Mouse (Mus musculus): ENCODE measurements around the gene Anks1b. TPM values are rescaled to one million over a fixed set of nuclear protein-coding genes. Genes with fewer than 3 reads are reported as not detected.

Anks1b gene
- total RNA-seq, 2 experiments from 2014 or later, result 417 TPM

- DNase-seq (ENCODE audit: low spot score in 2 of 2), result no peak
These were observed 846.7 kb downstream of the Anks1b start for GRCm38 (mm10) chr10:90719996-90720395.

- peak; percentile 59 to 67 for DNase-seq (ENCODE audit: low spot score in 2 of 2)
These were observed 849.8 kb downstream of the Anks1b start for GRCm38 (mm10) chr10:90723071-90723494.

DNA sequence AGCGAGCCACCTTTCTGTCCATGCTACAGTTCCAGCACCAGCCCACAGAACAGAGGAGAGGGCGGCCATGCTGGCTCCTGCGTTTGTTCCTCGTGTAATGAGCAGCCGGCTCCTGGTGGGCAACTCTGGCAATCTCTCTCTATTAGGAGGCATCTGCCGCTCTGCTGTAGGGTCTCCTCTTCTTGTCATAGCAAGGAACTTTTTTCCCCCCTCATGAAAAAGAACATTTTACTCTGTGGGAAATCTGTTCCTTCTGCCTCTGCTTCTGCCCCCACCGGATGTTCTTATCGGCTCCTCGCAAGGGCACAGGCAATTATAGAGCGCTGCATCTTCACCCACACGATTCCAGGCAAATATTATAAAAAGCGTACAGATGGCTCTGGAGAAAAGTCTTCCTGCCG lies 850.6 kb downstream of the Anks1b start:
- peak; percentile 59 to 67 for DNase-seq (ENCODE audit: low spot score in 2 of 2)

DNA sequence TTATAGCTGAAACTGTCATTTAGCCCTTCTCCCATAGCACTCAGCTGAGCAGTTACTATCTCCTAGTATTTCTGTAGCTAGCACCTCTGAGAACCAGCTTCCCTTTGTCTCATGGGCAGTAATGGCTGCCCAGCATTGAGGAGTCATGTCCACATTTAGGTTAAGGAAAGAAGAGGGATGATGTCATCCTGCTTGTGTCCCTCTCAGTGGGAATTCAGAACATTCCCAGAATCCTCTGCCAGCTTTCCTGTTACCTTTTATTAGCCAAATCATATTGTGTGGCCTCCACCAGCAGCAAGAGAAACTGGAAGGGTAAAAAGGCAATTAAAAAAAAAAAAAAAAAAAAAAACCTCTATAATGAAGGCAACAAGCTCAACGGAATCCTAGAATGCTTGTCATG lies 851.6 kb downstream of the Anks1b start:
- no peak for DNase-seq (ENCODE audit: low spot score in 2 of 2)

DNA sequence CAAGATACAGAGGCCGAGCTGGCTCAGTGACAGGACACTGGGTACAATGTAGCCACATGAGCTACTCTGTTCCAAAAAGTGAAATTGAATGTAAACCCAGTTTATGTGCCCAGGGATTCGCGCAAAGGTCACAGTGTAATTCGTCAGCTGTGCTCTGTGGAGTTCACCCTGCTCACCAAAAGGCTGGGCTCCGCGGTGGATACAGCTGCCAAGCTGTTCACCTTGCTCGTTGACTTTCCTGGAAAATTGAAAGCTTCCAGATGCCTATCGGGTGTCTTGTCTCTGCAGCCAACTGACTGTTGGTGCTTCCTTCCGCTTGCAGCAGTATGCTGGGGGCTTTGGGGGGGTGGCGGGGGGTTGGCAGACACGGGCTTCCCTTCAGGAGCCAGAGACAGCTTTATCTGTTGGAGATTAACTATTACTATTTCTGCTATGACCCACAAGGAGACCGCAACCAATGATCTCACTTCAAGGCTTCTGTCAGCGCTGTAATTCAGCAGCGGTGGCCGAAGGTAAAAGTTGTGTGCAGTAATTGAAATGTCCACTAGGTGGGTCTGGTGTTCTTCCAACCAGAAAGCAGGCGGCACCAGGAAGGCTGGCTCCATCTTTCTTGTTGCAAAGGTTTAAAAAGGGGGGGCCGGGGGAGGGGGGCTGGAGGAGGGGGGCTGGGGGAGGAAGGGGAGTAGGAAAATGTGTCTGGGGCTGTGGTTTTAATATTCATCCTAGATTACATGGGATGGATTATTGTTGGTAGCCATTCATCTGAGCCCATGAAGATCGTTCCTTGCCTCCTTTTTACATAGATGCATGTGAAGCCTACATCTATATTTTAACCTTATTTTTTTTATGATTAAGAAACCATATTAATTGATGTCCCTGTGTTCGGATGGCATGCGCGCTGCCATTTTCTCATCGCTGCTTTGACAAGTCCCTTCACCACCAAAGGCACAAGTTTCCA lies 855.4 kb downstream of the Anks1b start:
- peak; percentile 74 to 82 for DNase-seq (ENCODE audit: low spot score in 2 of 2)

GRCm38 (mm10) chr10:90729527-90729926 lies 856.2 kb downstream of the Anks1b start:
- no peak for DNase-seq (ENCODE audit: low spot score in 2 of 2)

DNA sequence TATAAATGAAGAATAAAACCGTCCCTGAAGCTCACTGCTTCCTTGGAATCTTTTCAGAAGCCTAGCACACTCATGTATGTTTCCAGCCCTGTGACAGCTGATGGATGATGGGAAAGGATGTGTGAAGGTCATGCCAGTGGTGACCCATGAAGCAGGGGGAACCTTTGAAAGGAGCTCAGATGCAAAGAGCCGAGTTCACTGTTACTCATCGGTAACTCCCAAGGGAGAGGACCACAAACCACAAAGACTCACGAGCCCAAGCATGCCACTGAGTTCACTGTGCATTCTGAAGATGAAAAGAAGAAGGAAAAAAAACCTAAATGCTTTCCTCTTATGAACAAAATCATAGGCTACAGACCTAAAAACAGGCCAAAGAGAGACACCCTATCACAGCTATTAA lies 859.5 kb downstream of the Anks1b start:
- no peak for DNase-seq (ENCODE audit: low spot score in 2 of 2)

DNA sequence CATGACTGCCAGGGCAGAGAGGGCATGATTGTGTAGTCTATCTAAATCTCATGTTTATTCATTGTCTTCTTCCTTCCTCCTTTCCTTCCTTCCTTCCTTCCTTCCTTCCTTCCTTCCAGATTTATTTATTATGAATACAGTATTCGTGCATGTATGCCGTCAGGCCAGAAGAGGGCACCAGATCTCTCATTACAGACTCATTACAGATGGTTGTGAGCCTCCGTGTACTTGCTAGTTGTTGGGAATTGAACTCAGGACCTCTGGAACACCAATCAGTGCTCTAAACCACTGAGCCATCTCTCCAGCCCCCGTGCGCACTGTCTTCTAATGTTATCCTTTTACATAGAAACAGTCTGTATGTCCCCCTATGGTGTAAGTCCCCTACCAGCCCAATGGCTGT lies 860.3 kb downstream of the Anks1b start:
- DNase-seq (ENCODE audit: low spot score in 2 of 2), result peak; percentile 37 to 62

DNA sequence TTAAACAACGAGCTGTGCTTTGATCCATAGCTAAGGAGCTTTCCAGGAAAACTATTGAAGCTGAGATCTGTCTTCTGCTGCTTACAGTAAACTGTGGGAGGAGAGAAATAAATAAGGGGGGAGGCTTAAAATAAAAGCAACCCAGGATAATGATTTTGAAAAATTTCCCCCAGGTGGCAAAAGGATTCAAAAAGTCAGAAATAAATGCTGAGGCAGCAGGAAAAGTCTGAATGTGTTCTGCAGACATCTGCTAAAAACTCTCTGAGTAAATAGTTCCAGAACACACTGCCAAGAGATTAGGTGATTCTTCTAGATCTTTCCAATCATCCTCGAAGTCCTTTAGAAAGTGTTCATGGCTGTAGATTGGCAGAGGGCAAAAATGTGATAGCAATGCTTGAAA lies 865.2 kb downstream of the Anks1b start:
- no peak for DNase-seq (ENCODE audit: low spot score in 2 of 2)

- DNase-seq (ENCODE audit: low spot score in 2 of 2), result no peak
These were observed 867.6 kb downstream of the Anks1b start for GRCm38 (mm10) chr10:90740956-90741355.

DNA sequence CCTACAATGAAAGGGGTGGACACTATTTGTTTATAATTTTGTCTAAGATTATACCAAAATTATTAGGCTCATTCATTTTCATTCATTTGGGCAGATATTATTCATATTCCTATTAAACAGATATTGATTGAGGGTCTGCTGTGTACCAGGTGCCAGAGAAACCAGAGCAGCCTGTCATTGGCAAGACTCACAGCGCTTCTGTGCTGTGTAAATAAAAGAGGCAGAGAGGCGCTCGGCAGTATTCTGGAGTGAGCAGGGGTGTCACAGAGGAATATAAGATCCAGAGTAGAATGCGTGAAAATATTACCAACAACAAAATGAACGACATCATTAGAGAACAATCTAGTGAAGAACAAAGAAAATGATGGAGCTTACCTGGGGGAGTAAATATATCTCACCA lies 878.6 kb downstream of the Anks1b start:
- no peak for DNase-seq (ENCODE audit: low spot score in 2 of 2)

- DNase-seq (ENCODE audit: low spot score in 2 of 2), result peak; percentile 41 to 51
These were observed 879.8 kb downstream of the Anks1b start for GRCm38 (mm10) chr10:90753106-90753505.

- DNase-seq (ENCODE audit: low spot score in 2 of 2), result no peak
These were observed 884.5 kb downstream of the Anks1b start for GRCm38 (mm10) chr10:90757773-90758172.

DNA sequence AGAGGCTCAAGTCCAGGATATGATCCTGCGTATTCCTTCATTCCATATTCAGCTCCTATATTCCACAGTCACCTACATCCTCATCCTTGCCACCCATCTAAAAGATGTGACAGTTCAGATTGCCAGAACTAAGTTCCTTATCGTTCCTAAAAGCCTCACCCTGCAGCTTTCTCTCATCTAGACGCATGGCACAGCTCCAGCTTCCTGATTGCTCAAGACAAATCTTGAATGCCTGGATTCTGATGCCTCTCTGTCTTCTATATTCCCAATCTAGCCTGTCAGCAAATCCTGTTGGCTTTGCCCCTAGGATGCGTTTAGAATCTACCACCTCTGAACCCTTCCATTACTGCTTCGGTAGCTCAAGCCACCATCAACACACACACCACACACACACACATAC lies 886.6 kb downstream of the Anks1b start:
- no peak for DNase-seq (ENCODE audit: low spot score in 2 of 2)

DNA sequence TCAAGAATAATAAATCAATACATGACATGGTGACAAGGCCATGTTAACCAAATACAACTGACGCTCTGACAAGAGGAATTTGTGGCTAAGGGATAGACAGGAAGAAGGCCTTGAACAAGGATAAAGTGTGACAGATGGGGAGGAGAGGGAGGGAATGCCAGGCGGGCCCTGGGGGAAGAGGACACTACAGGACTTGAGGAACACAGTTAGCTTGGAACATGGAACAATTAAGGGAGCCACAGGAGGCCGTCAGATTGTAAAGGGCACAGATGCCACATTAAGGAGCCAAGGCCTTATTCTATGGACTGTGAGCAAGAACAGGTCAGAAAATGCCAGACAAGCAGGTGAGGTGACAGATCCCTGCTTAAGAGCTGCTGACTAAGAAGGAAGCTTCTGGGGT lies 893.0 kb downstream of the Anks1b start:
- DNase-seq (ENCODE audit: low spot score in 2 of 2), result no peak

DNA sequence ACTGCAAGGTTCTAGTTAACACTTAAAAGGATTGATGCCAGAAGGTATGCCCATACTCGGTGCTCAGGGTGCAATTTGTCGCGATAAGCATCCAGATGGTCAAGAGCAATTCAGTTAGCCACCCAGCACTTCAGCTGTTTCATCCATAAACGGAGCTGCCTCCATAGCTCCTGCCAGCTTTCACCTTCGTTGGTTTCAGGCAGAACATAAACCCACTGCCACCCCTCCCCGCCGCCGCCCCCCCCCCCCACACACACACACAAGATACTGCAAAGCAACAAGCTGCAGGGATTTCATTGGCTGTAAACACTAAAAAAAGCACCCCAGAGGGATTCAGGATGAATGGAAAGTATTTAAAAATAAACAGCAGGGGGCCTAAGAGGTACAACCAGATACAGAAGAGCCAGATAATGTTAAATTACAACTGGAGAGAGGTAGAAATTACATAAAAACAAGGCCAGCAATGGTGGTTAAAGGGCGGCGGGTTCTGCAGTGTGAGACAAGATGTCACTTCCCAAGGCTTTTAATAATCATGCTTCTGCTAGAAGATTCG lies 897.2 kb downstream of the Anks1b start:
- DNase-seq (ENCODE audit: low spot score in 2 of 2), result no peak

GRCm38 (mm10) chr10:90771046-90771445 lies 897.7 kb downstream of the Anks1b start:
- DNase-seq (ENCODE audit: low spot score in 2 of 2), result no peak

DNA sequence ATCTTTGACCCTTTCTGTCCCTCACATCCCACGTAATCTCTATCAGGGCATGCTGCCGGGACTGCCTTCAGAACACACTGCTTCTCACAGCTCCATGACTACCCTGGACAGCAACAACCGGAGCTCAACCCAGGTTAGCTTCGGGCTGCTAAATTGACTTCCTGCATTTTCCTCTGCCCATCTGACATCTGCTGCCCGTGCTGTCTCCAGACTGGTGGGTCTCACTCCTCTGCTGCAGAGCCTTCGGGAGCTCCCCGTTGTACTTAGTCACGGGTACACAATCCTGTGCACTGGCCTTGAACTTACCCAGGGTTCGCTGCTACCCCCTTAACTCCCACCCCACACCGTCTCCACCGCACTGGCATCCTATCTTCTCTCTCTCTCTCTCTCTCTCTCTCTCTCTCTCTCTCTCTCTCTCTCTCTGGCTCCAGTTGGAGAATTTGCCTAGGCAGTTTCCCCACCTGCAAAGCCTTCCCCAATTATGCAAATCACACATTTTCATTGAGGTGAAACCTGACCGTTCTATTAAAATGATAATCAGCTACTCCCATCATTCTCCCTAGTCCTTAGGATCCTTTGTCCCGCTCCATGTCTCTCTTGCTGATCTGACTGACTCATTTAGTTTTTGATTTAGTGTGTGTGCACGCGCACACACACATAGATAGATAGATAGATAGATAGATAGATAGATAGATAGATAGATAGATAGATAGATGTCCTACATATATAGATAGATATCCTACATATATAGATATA lies 898.3 kb downstream of the Anks1b start:
- no peak for DNase-seq (ENCODE audit: low spot score in 2 of 2)

DNA sequence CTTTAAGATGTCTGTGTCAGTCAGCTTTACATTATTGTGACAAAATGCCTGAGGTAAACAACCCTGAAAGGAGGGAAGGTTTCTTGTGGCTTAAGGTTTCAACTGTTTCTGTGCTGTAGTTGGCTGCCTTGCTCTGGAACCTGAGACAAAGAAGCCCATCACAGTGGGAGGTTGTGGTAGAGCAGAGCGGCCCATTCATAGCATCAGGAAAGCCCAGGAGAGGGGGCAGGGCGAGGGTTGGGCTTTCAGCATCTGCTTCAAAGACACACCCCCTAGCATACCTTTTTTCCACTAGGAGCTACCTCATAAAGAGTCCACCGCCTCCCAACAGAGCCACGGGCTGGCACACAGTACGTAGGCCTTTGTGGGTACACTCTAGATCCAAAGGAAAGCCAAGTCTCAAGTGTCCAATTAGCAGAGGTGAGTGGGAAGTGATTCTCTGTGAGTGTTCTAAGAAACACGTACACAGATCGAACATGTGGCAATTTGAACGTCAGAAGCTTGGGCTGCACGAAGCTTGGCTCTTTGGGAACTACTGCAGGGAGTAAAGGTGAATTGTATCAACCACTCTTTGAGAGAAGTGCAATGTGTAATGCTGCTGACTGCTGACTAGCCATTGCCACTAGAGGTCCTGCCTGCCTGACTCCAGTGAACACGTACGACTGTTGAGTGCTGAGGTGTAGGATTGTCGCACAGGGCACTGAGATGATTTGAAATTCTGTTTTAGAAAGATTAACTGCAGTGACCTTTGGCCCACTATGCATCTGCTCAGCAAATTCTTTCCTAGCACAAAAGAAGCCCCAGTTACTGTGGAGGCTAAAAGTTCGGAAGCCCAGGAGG lies 906.5 kb downstream of the Anks1b start:
- DNase-seq (ENCODE audit: low spot score in 2 of 2), result no peak

DNA sequence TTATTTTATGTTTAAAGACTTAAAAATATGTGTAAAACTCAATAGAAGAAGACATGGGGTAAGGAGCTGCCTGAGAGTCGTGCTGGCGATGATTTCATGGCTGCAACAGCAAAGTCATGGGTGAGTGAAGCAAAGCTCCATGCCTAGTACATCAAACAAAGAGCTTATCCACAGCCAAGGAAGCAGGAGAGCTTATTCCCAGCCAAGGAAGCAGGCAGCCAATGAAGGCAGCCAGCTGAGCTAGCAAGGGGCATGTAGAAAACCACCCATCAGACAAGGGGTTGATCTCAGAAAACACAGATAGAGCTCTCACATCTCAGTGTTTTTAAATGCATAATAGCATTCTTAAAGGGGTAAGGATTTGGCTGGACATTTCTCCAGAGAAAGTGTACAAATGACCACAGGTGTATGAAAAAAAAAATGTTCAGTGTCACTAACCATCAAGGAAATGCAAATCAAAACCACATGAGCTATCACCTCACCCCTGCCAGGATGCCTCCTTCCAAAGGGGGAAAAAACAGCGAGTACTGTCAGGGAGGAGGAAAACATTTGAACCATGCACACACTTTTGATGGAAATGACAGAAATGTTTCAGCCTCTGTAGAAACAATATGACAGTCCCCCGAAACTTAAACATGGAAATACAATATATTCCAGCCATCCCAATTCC lies 911.8 kb downstream of the Anks1b start:
- no peak for DNase-seq (ENCODE audit: low spot score in 2 of 2)
